Mouse (Mus musculus): ENCODE measurements at regions not wholly inside any gene's neighbourhood (a gene's known extent, or its start where the extent isn't known, plus 50 kb on each side); places are given as distances from the start of the nearest gene placed in this dataset.

DNA sequence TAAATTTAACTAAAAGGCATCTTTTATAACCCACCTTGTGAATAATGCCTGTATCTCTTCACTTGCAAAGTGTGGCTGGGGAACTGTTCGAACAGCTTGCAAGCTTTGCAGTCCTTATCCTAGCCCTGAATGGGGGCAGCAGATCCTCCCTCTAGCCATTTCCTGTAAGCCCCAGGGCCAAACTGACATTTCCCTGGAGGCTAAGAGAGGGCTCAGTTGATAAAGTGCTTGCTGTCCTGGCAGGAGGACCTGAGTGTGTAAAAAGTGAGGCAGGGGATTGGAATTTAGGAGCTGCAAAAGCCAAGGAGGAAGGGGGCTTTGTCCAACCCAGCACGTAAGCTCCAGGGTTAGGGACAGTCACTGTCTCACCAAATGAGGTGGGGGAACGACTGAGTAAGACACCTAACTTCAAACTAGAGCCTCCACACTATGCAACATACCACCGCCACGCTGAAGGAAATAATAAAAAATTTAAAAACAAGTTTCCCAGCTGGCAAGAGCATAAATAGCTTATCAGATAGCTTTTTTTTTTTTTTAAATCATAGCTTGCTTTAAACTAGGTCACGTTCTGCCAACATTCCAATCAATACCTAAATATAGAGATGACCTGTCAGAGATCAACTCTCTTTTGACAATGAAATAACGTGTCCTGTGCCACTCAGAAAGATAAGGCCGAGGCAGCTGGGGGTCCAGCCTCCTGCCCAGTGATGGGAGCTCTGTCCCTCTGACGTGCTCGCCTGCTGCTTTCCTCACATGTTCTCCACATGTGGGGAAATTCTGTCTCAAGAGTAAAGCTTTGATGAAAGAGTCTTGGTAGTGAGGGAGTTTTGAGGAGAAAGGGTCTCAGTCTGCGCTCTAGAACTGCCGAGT, 146.0 kb downstream of the Zfp36l1 start:
- H3K4me1 ChIP-seq (ENCODE audit: insufficient read depth): peaks cover 54% of the 10 kb centered on the region
- no peak for TF ChIP-seq EP300 (IDR thresholded peaks at IDR 0.05; ENCODE audit: low read depth)
- TF ChIP-seq CTCF (IDR thresholded peaks at IDR 0.05; ENCODE audit: low read depth): no peak
- WGBS (ENCODE audit: insufficient replicate concordance): 48% methylated on average over 12 of the region's 12 CpGs
- H3K27ac ChIP-seq (ENCODE audit: low read depth): peak overlapping the region; percentile 45
- no peaks in the 10 kb centered on the region for H3K9me3 ChIP-seq (ENCODE audit: low read length)
- no peak overlapping the region for H3K9ac ChIP-seq (replicated peaks)
- DNase-seq: no peak
- H3K4me3 ChIP-seq (ENCODE audit: low read depth, low read length): no peak overlapping the region
- no peaks in the 10 kb centered on the region for H3K27me3 ChIP-seq (ENCODE audit: insufficient read depth, low read length)
- H3K4me2 ChIP-seq (ENCODE audit: low read depth, low read length): no peak overlapping the region
- no peak for ATAC-seq
- no peaks in the 10 kb centered on the region for H3K36me3 ChIP-seq (replicated peaks; ENCODE audit: insufficient read depth, low read length)

DNA sequence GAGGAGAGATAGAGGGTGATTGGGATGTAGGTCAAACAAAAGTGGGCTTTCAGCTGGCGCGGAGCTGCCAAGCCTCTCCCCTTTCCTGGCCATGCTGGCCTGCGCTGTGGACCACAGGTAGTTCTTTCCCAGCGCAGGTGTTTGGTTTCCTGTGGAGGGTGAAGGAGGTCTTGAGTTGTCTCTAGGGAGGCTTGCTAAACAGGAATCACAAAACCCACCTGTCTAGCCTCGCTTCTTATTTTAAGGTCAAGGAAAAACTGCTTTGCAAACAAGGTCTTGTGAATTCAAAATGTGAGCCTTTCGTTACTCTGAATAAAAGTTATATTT, 146.6 kb downstream of the Zfp36l1 start:
- peak overlapping the region; percentile 55; the same call in 1 of the 2 replicates for H3K4me3 ChIP-seq (ENCODE audit: low read depth, low read length)
- peak overlapping the region; percentile 68; the same call in 1 of the 2 replicates for H3K9ac ChIP-seq (replicated peaks)
- H3K27ac ChIP-seq (ENCODE audit: low read depth): peak overlapping the region; percentile 45; the same call in 1 of the 2 replicates
- no peaks in the 10 kb centered on the region for H3K9me3 ChIP-seq (ENCODE audit: low read length)
- ATAC-seq: no peak
- DNase-seq: no peak
- TF ChIP-seq EP300 (IDR thresholded peaks at IDR 0.05; ENCODE audit: low read depth) (no peak), CTCF (IDR thresholded peaks at IDR 0.05; ENCODE audit: low read depth) (no peak)
- H3K36me3 ChIP-seq (replicated peaks; ENCODE audit: insufficient read depth, low read length): no peaks in the 10 kb centered on the region
- H3K4me1 ChIP-seq (ENCODE audit: insufficient read depth): peaks cover 48% of the 10 kb centered on the region
- peak overlapping the region; percentile 82 for H3K4me2 ChIP-seq (ENCODE audit: low read depth, low read length)
- no peaks in the 10 kb centered on the region for H3K27me3 ChIP-seq (ENCODE audit: insufficient read depth, low read length)
- WGBS (ENCODE audit: insufficient replicate concordance): 62% methylated on average over 6 of the region's 6 CpGs

DNA sequence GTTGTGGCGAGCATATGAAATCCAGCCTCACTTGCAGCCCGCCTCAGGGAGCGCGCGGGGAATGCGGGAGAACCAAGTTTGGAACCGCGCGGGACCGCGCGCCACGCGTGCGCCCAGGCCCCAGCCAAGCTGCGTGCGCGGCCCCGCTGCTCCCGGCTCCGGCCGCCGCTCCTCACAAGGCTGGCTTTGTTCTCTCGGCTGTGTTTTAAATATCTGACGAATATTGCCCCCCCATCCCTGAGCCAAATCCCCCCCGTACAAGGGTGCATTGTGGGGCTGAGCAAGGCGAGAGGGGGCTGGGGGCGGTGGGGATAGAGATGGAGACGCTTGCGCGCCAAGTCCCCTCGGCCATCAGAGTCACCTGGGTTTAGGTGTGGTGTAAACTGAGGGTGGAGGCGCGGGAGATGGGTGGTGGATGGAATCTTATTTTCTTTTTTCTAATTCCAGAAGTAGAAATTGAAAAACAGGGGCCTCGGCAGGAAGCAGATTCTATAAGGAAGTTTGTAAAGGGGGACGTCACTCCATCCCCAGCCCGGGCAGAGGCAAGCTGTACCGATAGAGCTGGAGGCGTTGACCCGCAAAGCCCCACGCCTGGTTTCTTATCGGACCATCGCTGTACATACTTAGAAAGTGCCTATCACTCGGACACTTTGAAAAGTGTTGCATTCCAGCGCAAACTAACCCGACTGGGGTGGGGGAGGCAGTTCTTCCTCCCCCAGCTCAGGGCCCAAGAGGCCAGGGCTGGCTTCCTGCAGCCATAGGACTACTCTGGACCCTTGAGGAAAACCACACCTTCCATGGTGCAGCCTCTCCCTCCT, 147.1 kb downstream of the Zfp36l1 start:
- Histone ChIP-seq H3K36me3 (replicated peaks; ENCODE audit: insufficient read depth, low read length) (no peaks in the 10 kb centered on the region), H3K27me3 (ENCODE audit: insufficient read depth, low read length) (no peaks in the 10 kb centered on the region), H3K4me2 (ENCODE audit: low read depth, low read length) (peak overlapping the region; percentile 82), H3K4me3 (ENCODE audit: low read depth, low read length) (peak overlapping the region; percentile 55), H3K9me3 (ENCODE audit: low read length) (no peaks in the 10 kb centered on the region), H3K27ac (ENCODE audit: low read depth) (peak overlapping the region; percentile 49), H3K4me1 (ENCODE audit: insufficient read depth) (peaks cover 42% of the 10 kb centered on the region), H3K9ac (replicated peaks) (peak overlapping the region; percentile 68)
- ATAC-seq: peak; percentile 45; the same call in 1 of the 2 replicates
- DNase-seq: peak; percentile 40
- 2% methylated on average over 46 of the region's 46 CpGs for WGBS (ENCODE audit: insufficient replicate concordance)
- TF ChIP-seq EP300 (IDR thresholded peaks at IDR 0.05; ENCODE audit: low read depth): no peak
- TF ChIP-seq CTCF (IDR thresholded peaks at IDR 0.05; ENCODE audit: low read depth): no peak

DNA sequence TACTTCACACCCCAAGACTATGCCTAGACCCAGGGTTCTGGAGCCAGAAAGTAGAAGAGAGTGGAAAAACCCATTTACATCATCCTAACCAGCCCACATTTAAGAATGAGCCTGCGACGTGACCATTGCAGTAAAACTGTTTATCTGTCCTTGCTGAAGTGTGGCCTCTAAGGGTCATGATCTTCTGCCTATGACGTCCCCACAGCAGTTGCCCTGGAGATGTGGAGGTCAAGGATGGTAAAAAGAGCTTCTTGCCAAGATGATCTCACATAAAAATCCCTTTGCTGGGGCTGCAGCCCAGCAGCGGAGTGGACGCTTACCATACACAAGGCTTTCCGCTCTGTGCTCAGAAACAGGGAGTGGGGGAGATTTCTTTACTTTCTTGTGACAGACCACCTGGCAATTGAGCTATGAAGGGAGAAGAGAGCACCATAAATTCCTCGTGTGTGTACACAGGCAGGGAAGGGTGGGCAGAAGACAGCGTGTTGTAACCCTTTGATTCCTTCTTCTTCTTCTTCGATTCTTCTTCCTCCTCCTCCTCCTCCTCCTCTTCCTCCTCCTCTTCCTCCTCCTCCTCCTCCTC, 149.3 kb downstream of the Zfp36l1 start:
- no peaks in the 10 kb centered on the region for H3K27me3 ChIP-seq (ENCODE audit: insufficient read depth, low read length)
- 62% methylated on average over 9 of the region's 9 CpGs for WGBS (ENCODE audit: insufficient replicate concordance)
- ATAC-seq (no peak), DNase-seq (no peak)
- H3K4me3 ChIP-seq (ENCODE audit: low read depth, low read length): no peak overlapping the region
- H3K36me3 ChIP-seq (replicated peaks; ENCODE audit: insufficient read depth, low read length): no peaks in the 10 kb centered on the region
- no peak overlapping the region for H3K4me2 ChIP-seq (ENCODE audit: low read depth, low read length)
- H3K4me1 ChIP-seq (ENCODE audit: insufficient read depth): peaks cover 35% of the 10 kb centered on the region
- H3K9me3 ChIP-seq (ENCODE audit: low read length): no peaks in the 10 kb centered on the region
- TF ChIP-seq EP300 (IDR thresholded peaks at IDR 0.05; ENCODE audit: low read depth): no peak
- TF ChIP-seq CTCF (IDR thresholded peaks at IDR 0.05; ENCODE audit: low read depth): no peak
- H3K27ac ChIP-seq (ENCODE audit: low read depth): no peak overlapping the region
- no peak overlapping the region for H3K9ac ChIP-seq (replicated peaks)

DNA sequence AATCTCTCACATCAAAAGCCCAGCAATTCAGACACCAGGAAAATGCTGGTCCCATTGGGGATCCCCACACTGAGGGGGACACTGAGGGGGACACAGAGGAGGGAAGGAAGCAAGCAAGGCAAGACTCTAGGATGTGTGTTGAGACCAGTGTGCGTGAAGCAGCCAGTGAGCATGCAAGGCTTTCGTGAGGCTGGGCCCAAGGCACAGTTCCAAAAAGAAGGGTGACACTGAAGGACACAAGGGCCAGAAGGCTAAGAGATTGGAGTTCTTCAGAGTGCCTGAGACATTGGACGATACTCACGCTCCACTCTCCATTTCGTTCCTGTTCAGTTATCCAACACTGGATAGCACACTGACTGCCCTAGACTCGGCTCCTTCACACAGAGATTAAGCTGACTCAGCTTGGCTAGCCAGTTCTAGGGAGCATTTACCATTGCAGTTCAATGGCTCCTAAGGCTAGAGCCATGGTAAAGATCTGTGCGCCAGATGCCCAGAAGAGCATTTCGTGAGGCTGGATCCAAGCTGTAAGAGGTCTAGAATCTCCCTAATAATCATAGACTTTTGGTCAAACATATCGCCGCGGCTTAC, 150.1 kb downstream of the Zfp36l1 start:
- ATAC-seq (no peak), DNase-seq (no peak)
- no peaks in the 10 kb centered on the region for H3K27me3 ChIP-seq (ENCODE audit: insufficient read depth, low read length)
- H3K4me3 ChIP-seq (ENCODE audit: low read depth, low read length): no peak overlapping the region
- H3K4me1 ChIP-seq (ENCODE audit: insufficient read depth): peaks cover 32% of the 10 kb centered on the region
- H3K36me3 ChIP-seq (replicated peaks; ENCODE audit: insufficient read depth, low read length): no peaks in the 10 kb centered on the region
- no peaks in the 10 kb centered on the region for H3K9me3 ChIP-seq (ENCODE audit: low read length)
- H3K4me2 ChIP-seq (ENCODE audit: low read depth, low read length): no peak overlapping the region
- WGBS (ENCODE audit: insufficient replicate concordance): 89% methylated on average over 11 of the region's 11 CpGs
- H3K27ac ChIP-seq (ENCODE audit: low read depth): no peak overlapping the region
- TF ChIP-seq EP300 (IDR thresholded peaks at IDR 0.05; ENCODE audit: low read depth): no peak
- no peak for TF ChIP-seq CTCF (IDR thresholded peaks at IDR 0.05; ENCODE audit: low read depth)
- H3K9ac ChIP-seq (replicated peaks): no peak overlapping the region
